Mouse (Mus musculus) embryonic fibroblast, embryonic 13.5 days (primary cell): ENCODE results near the gene Pnldc1. TPM values are rescaled to one million over a fixed set of nuclear protein-coding genes. Genes with fewer than 3 reads are reported as not detected.

Experiments used
- H3K27ac ChIP-seq: 2 replicates; pipeline ENCODE4 v1.5.1; 2012; ENCODE audit warnings: low read length, control low read depth, inconsistent platforms; ENCODE audit not compliant: insufficient read depth
- H3K4me1 ChIP-seq: 2 replicates; pipeline ENCODE4 v1.6.1; 2011; ENCODE audit warnings: low read length; ENCODE audit not compliant: control insufficient read depth, insufficient read depth
- H3K4me3 ChIP-seq: 2 replicates; pipeline ENCODE4 v1.5.1; 2011; ENCODE audit warnings: mild to moderate bottlenecking, control low read depth, low read length; ENCODE audit not compliant: insufficient read depth
- CTCF ChIP-seq: IDR thresholded peaks from 2 replicates; pipeline ENCODE4 v1.5.1; 2011; ENCODE audit warnings: mild to moderate bottlenecking, control low read depth, low read length, moderate library complexity, borderline replicate concordance; ENCODE audit not compliant: insufficient read depth
- POLR2A ChIP-seq: IDR thresholded peaks from 2 replicates; pipeline ENCODE4 v1.6.1; 2011; ENCODE audit warnings: low read depth, mild to moderate bottlenecking, control low read depth, low read length, moderate library complexity
- polyA plus RNA-seq: library from polyadenylated mRNA; stranded (reverse); fragments of >200 nt; gene quantifications from 2 replicates; pipeline ENCODE4 v1.2.4, GENCODE M21; 2011; ENCODE audit warnings: low read depth; ENCODE audit not compliant: missing spikeins, insufficient read length

Gene Pnldc1
- polyA plus RNA-seq, 1 experiment = 2.7 TPM

- H3K4me1 ChIP-seq = no peaks in the 10 kb centered on the region
- TF ChIP-seq POLR2A (no peak), CTCF (no peak)
Measured at GRCm38 (mm10) chr17:12843826-12844225, 66.2 kb downstream of the Pnldc1 start.

DNA sequence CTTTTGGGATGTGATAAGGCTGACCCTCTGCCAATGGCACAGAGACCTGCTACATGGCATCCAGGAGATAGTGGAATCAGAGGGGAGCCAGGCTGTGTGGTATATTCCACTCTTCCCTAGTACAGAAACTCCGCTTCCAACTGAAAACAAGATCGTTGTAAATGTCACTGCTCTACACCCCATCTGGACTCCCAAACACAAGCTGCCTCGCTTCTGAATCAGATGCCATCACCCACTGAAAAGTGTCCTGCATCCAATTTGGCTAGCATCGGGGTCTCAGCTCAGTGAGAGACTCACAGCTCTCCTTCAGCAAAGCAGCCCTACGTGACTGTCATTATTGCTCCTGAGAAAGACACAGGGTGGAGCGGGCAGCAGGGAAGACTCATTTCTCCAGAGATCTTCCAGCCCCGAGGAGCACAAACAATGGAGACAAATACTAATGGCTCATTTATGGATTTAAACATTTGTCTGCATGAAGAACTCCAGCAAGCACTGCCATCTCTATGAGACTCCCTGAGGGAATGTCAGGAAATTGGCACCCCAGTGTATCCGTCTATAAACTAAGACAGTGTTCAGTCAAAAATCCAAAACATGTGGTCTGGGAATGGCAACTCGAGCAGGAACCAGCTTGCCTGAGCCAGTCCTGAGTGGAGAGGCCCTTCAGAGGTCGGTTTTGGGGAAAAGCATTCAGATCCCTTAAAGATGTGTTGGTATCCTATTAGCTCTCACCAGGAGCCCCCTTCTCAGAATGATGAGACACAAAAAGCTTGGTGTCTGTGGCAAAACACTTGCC lies 70.4 kb downstream of the Pnldc1 start:
- H3K4me3 ChIP-seq = no peak overlapping the region
- no peak overlapping the region for H3K27ac ChIP-seq
- TF ChIP-seq POLR2A (no peak), CTCF (no peak)

More at GRCm38 (mm10) chr17:12843826-12844225, 66.2 kb downstream of the Pnldc1 start:
- Histone ChIP-seq H3K27ac (no peak overlapping the region), H3K4me3 (no peak overlapping the region)

More for the DNA sequence above, 70.4 kb downstream of the Pnldc1 start:
- no peaks in the 10 kb centered on the region for H3K4me1 ChIP-seq

Other genes with a start within 250 kb of the Pnldc1 start
- gene Slc22a1, start 234.4 kb downstream of the Pnldc1 start, polyA plus RNA-seq = not detected in 2 replicates
- 246 and 249 TPM in 2 replicates for gene Igf2r, start 140.6 kb downstream of the Pnldc1 start, polyA plus RNA-seq
- not detected in 2 replicates for gene Mas1, start 42.1 kb downstream of the Pnldc1 start, polyA plus RNA-seq
- not detected in 2 replicates for gene Mrgprh, start 34.2 kb downstream of the Pnldc1 start, polyA plus RNA-seq
- 370 and 388 TPM in 2 replicates for gene Tcp1, start 5.5 kb upstream of the Pnldc1 start, polyA plus RNA-seq
- 36.1 and 37.7 TPM in 2 replicates for gene Mrpl18, start 6.1 kb upstream of the Pnldc1 start, polyA plus RNA-seq
- gene Acat3, start 30.4 kb upstream of the Pnldc1 start, polyA plus RNA-seq = 0.61 TPM in 1 of 2 replicates, not detected in the other
- 46.5 and 46.7 TPM in 2 replicates for gene Acat2, start 50.5 kb upstream of the Pnldc1 start, polyA plus RNA-seq
- 113 and 135 TPM in 2 replicates for gene Wtap, start 83.9 kb upstream of the Pnldc1 start, polyA plus RNA-seq
- 52.9 and 53.8 TPM in 2 replicates for gene Sod2, start 96.6 kb upstream of the Pnldc1 start, polyA plus RNA-seq
- not detected in 2 replicates for gene Gpr31b, start 142.1 kb upstream of the Pnldc1 start, polyA plus RNA-seq
- gene Tcp10b, start 150.9 kb upstream of the Pnldc1 start, polyA plus RNA-seq = not detected in 2 replicates
- gene Unc93a, start 221.6 kb upstream of the Pnldc1 start, polyA plus RNA-seq = not detected in 2 replicates